Mouse (Mus musculus) heart, embryonic 14.5 days (tissue): ENCODE results near the gene Smc1b. TPM values are rescaled to one million over a fixed set of nuclear protein-coding genes. Genes with fewer than 3 reads are reported as not detected.
A peak's percentile ranks its signal among the peaks of the same experiment; 100 is the strongest.

ENCODE experiments used
- ATAC-seq: fragments of 200-750 bp; cut with Nextera tagmentation; 2 replicates; pipeline ENCODE4 v1.8.0; 2017; ENCODE audit warnings: low read depth, moderate TSS enrichment; ENCODE audit not compliant: insufficient number of reproducible peaks, insufficient read depth, low FRiP score
- H3K27ac ChIP-seq, 2 experiments: fragments of 200-500 bp in 1 of 2; fragments of 300-500 bp in 1 of 2; sonication (generic) in 1 of 2; replicated peaks in 1 of 2; 2 replicates each; pipeline ENCODE4 v1.5.1; 2012 to 2014; ENCODE audit warnings: low read depth in 2 of 2, low read length in 2 of 2, control low read depth in 1 of 2, mild to moderate bottlenecking in 1 of 2, mixed read lengths in 1 of 2; ENCODE audit not compliant: control insufficient read depth in 1 of 2, insufficient read depth in 1 of 2
- H3K27me3 ChIP-seq: fragments of 300-500 bp; sonication (generic); 2 replicates; pipeline ENCODE4 v1.6.1; 2014; ENCODE audit warnings: mild to moderate bottlenecking, low read length, control low read depth; ENCODE audit not compliant: control insufficient read depth, insufficient read depth
- H3K36me3 ChIP-seq: fragments of 300-500 bp; sonication (generic); 2 replicates; pipeline ENCODE4 v1.6.1; 2014; ENCODE audit warnings: mild to moderate bottlenecking, control low read depth, low read length, mixed read lengths; ENCODE audit not compliant: control insufficient read depth, insufficient read depth
- H3K4me1 ChIP-seq, 2 experiments: fragments of 200-500 bp in 1 of 2; fragments of 300-500 bp in 1 of 2; sonication (generic) in 1 of 2; 2 replicates each; pipeline ENCODE4 v1.6.1; 2012 to 2014; ENCODE audit warnings: low read length in 2 of 2, control low read depth in 1 of 2, mixed read lengths in 1 of 2; ENCODE audit not compliant: control insufficient read depth in 2 of 2, insufficient read depth in 2 of 2
- H3K4me2 ChIP-seq: fragments of 300-500 bp; sonication (generic); 2 replicates; pipeline ENCODE4 v1.6.1; 2014; ENCODE audit warnings: mild to moderate bottlenecking, low read length
- H3K4me3 ChIP-seq, 2 experiments: fragments of 200-500 bp in 1 of 2; fragments of 300-500 bp in 1 of 2; sonication (generic) in 1 of 2; 2 replicates each; pipeline ENCODE4 v1.5.1; 2012 to 2014; ENCODE audit warnings: low read length in 2 of 2, mild to moderate bottlenecking in 2 of 2, control low read depth in 1 of 2, low read depth in 1 of 2, moderate library complexity in 1 of 2; ENCODE audit not compliant: control insufficient read depth in 1 of 2, insufficient read depth in 1 of 2
- H3K9ac ChIP-seq: fragments of 300-500 bp; sonication (generic); 2 replicates; pipeline ENCODE4 v1.6.1; 2014; ENCODE audit warnings: mild to moderate bottlenecking, low read length
- H3K9me3 ChIP-seq: fragments of 300-500 bp; sonication (generic); 2 replicates; pipeline ENCODE4 v1.6.1; 2016; ENCODE audit warnings: low read length, control low read depth; ENCODE audit not compliant: control insufficient read depth
- WGBS: fragments of 180-500 bp; shearing (Covaris S2); extraction: QIAGEN DNeasy Blood & Tissue Kit; methylation state at CpG from one replicate; pipeline ENCODE4 v1.1.7; 2014; 5-methylcytosine and 5-hydroxymethylcytosine counted together
- polyA plus RNA-seq: library from polyadenylated mRNA; unstranded; fragments of >200 nt; fragmentation: Nextera tagmentation; extraction: Ambion mirVana; gene quantifications from 2 replicates; pipeline ENCODE4 v1.2.1, GENCODE M21; 2014

Smc1b gene
- polyA plus RNA-seq, 1 experiment from 2014 or later: 0.04 TPM

- Histone ChIP-seq H3K4me2 (no peak overlapping the region), H3K4me1 (peaks cover 7 to 10% of the 10 kb centered on the region in 2 experiments; a peak in 3 of 4 replicates), H3K4me3 (no peak overlapping the region), H3K9me3 (no peaks in the 10 kb centered on the region), H3K36me3 (peaks cover 74% of the 10 kb centered on the region), H3K27ac (no peak overlapping the region), H3K27me3 (no peaks in the 10 kb centered on the region), H3K9ac (no peak overlapping the region)
- WGBS: 88% methylated on average over 4 of the region's 4 CpGs
- ATAC-seq: no peak
Measured at GRCm38 (mm10) chr15:85047865-85048264, 83.9 kb downstream of the Smc1b start.

DNA sequence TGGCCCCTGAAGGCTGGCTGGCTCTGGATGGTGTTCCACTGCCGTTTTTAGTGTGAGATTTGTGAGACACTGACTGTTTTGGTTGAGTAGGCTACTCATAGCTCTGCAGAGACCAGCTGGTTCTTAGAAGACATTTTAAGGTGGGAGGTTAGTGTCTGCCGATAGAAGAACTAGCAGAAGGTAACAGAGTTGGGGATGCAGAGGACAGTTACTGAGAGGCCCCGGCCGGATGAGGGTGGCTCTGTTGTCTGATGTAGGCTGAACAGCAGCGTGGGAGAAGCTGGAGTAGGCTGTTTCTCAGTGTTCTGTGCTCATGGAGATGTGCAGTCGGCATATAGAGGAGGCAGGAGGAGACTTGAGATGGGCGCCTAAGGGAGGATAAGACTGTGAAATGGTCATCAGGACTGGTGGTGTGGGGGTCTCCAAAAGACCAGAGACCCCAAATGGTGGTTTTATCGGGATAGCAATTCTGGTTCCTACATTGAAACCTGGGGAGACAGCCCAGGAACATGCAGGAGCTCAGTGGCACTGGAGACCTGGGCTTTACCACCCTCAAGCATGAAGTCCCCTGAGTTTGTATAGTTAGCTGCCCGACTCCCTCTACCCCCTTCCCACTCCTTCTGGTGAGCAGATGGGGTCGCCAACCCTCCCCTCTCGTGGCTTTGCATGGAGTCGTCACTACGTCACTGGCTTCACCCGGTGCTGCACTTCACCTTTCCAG, 85.4 kb downstream of the Smc1b start:
- no peaks in the 10 kb centered on the region for H3K9me3 ChIP-seq
- H3K9ac ChIP-seq: no peak overlapping the region
- no peak overlapping the region for H3K4me3 ChIP-seq
- H3K27me3 ChIP-seq: no peaks in the 10 kb centered on the region
- ATAC-seq: no peak
- peaks cover 14 to 24% of the 10 kb centered on the region in 2 experiments for H3K4me1 ChIP-seq
- WGBS: 88% methylated on average over 14 of the region's 14 CpGs
- peaks cover 60% of the 10 kb centered on the region for H3K36me3 ChIP-seq
- H3K4me2 ChIP-seq: no peak overlapping the region
- no peak overlapping the region for H3K27ac ChIP-seq

- H3K27me3 ChIP-seq: no peaks in the 10 kb centered on the region
- peaks cover 34% of the 10 kb centered on the region for H3K36me3 ChIP-seq
- H3K4me3 ChIP-seq: no peak overlapping the region
- no peaks in the 10 kb centered on the region for H3K9me3 ChIP-seq
- no peak overlapping the region; the same call in 1 of the 2 replicates for H3K4me2 ChIP-seq
- H3K27ac ChIP-seq: peak overlapping the region in 1 of 2 experiments; percentile 72; a peak in 1 of 4 replicates
- no peak overlapping the region; the same call in 1 of the 2 replicates for H3K9ac ChIP-seq
- 71% methylated on average over 5 of the region's 5 CpGs for WGBS
- peaks cover 15 to 32% of the 10 kb centered on the region in 2 experiments for H3K4me1 ChIP-seq
- no peak for ATAC-seq
Measured at GRCm38 (mm10) chr15:85043761-85044160, 88.0 kb downstream of the Smc1b start.

DNA sequence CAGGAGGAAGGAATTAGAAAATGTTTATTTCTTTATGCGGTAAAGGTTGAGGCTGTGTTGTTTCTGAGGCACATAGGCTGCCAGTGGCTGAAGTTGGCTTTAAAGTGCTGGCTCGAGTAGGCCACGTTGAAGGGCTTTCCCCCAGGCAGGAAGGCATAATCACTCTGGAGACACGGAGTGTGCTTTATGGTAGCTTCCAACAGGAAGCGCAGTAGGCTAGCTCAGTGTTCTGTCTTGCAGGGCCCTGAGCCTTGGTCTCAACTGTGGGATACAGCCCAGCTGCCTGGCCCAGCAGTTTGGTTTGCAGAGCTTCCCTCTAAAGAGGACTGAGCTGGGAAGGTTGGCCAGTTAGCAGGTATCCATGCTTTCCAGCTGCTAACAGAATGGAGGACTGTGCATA, 88.6 kb downstream of the Smc1b start:
- Histone ChIP-seq H3K27ac (peak overlapping the region; percentile 72 to 78), H3K4me3 (no peak overlapping the region), H3K9ac (peak overlapping the region; percentile 21), H3K9me3 (no peaks in the 10 kb centered on the region), H3K36me3 (peaks cover 27% of the 10 kb centered on the region), H3K4me1 (peaks cover 15 to 32% of the 10 kb centered on the region in 2 experiments), H3K27me3 (no peaks in the 10 kb centered on the region), H3K4me2 (peak overlapping the region; percentile 11; the same call in 1 of the 2 replicates)
- no peak for ATAC-seq
- WGBS: 51% methylated on average over 5 of the region's 5 CpGs

DNA sequence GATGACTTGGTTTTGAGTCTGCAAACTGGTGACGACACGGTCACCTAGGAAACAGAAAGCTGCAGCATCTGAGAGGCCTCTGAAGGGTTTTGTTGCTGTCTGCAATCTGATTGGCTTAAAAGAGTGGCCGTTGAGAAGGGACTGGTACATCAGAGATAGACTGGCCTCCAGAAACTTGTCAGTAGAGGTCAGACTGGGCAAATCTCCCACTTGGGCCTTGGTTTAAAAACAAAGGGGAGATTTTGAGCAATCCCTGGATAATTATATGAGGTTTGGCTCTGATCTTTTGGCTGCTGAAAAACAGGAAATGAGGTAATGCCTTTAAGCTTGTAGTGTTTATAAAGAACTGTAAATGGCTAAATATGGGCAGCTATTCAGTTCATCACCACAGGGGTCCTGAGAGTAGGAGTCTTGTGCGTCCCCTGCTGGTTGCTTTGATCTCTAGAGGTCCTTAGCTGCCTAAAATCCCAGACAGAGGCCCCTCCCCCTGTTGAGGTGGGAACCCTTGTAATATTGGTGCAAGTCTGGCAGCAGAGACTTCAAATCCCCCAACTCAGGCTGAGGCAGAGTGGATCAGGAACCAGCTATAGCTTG, 89.3 kb downstream of the Smc1b start:
- H3K4me3 ChIP-seq: no peak overlapping the region
- no peaks in the 10 kb centered on the region for H3K9me3 ChIP-seq
- H3K4me1 ChIP-seq: peaks cover 19 to 36% of the 10 kb centered on the region in 2 experiments
- H3K9ac ChIP-seq: no peak overlapping the region; the same call in 1 of the 2 replicates
- WGBS: 9% methylated on average over 4 of the region's 4 CpGs
- peak overlapping the region; percentile 11; the same call in 1 of the 2 replicates for H3K4me2 ChIP-seq
- peak overlapping the region; percentile 72 to 78 for H3K27ac ChIP-seq
- peak; percentile 65 for ATAC-seq
- no peaks in the 10 kb centered on the region for H3K27me3 ChIP-seq
- H3K36me3 ChIP-seq: peaks cover 21% of the 10 kb centered on the region

DNA sequence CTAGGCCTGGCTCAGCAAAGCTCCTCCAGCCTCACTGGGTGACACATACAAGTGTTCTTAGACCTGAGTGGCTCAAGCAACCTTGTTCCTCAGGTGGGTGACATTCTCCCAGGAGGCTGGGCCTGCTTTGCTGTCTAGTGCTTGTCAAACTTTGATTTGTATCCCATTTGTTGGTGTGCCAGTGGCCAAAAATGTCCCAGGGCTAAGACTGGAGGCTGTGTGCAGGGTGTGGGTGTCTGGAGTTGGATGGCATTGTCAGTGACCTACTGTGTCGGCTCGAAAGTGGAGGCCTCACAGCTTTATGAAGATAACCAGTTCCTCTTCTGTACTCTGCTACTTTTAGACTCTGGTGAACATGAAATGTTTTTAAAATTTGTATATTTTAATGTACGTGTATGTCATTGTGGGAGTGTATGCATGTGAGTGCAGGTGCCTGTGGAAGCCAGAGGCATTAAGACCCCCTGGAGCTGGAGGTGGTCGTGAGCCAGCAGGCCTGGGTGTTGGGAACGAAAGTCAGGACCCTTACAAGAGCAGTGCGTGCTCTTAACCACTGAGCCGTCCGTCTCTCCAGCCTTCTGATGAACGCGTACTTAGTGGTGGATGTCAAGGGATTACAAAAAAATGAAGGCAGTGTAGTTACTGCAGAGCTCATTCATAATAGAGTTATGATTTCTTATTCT, 90.1 kb downstream of the Smc1b start:
- peaks cover 20 to 38% of the 10 kb centered on the region in 2 experiments for H3K4me1 ChIP-seq
- no peak overlapping the region for H3K4me2 ChIP-seq
- no peak for ATAC-seq
- no peaks in the 10 kb centered on the region for H3K9me3 ChIP-seq
- peak overlapping the region; percentile 62 to 64 for H3K27ac ChIP-seq
- H3K27me3 ChIP-seq: no peaks in the 10 kb centered on the region
- no peak overlapping the region for H3K4me3 ChIP-seq
- H3K36me3 ChIP-seq: peaks cover 14% of the 10 kb centered on the region
- H3K9ac ChIP-seq: no peak overlapping the region
- WGBS: 63% methylated on average over 10 of the region's 10 CpGs

DNA sequence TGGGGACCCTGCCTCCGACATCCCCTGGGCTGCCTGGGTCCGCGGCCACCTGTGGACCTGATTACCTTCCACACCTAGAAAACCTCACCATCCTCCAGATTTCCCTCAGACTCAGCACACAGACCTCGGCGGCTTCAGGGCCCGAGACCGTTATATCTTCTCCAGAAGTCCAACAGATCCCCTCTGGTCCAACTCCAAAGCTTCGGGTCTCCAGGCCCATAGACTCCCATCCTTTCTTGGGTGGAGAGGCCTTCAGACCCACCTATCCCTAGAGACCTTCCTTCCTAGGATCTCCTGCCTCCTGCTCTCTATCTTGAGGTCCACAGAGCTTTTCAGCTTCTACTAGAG, 94.4 kb downstream of the Smc1b start:
- WGBS: 3% methylated on average over 8 of the region's 8 CpGs

More for the DNA sequence above, 94.4 kb downstream of the Smc1b start:
- Histone ChIP-seq H3K4me2 (peak overlapping the region; percentile 89), H3K4me3 (peak overlapping the region; percentile 63 to 81), H3K9me3 (0 out of 2 replicates have a peak, but pooled peaks cover 3% of the 10 kb centered on the region), H3K36me3 (no peaks in the 10 kb centered on the region; the same call in 1 of the 2 replicates), H3K4me1 (peaks cover 13 to 28% of the 10 kb centered on the region in 2 experiments), H3K27me3 (peaks cover 5% of the 10 kb centered on the region; the same call in 1 of the 2 replicates), H3K9ac (peak overlapping the region; percentile 80), H3K27ac (no peak overlapping the region)
- ATAC-seq: no peak
